Mouse (Mus musculus) myocyte (in vitro differentiated cells): ENCODE results near the gene Ptprb. TPM values are rescaled to one million over a fixed set of nuclear protein-coding genes. Genes with fewer than 3 reads are reported as not detected.
A peak's percentile ranks its signal among the peaks of the same experiment; 100 is the strongest.

Experiments used
- H3K27me3 ChIP-seq: one replicate; pipeline ENCODE4 v1.6.1; 2011; ENCODE audit not compliant: control insufficient read depth, insufficient read depth, insufficient read length
- H3K36me3 ChIP-seq: one replicate; pipeline ENCODE4 v1.6.1; 2011; ENCODE audit not compliant: control insufficient read depth, insufficient read depth
- H3K4me2 ChIP-seq: one replicate; pipeline ENCODE4 v1.6.1; 2011; ENCODE audit warnings: low read depth, control low read depth
- H3K4me3 ChIP-seq: one replicate; pipeline ENCODE4 v1.5.1; 2011; ENCODE audit warnings: mild to moderate bottlenecking, control low read depth, moderate library complexity
- H3K79me2 ChIP-seq: one replicate; pipeline ENCODE4 v1.6.1; 2011; ENCODE audit not compliant: control insufficient read depth, insufficient read depth
- H3ac ChIP-seq: one replicate; pipeline ENCODE4 v1.6.1; 2011; ENCODE audit not compliant: control insufficient read depth, insufficient read length
- CEBPB ChIP-seq: IDR thresholded peaks from 2 replicates; pipeline ENCODE4 v1.6.1; 2011; ENCODE audit warnings: mild to moderate bottlenecking, moderate library complexity; ENCODE audit not compliant: poor library complexity, insufficient read depth, severe bottlenecking
- E2F4 ChIP-seq: IDR thresholded peaks from one replicate; pipeline ENCODE4 v1.6.1; 2011; ENCODE audit warnings: mild to moderate bottlenecking, control low read depth, moderate library complexity; ENCODE audit not compliant: insufficient read depth
- MAX ChIP-seq: IDR thresholded peaks from one replicate; pipeline ENCODE4 v1.6.1; 2011; ENCODE audit warnings: low read depth, mild to moderate bottlenecking, control low read depth
- MYOD1 ChIP-seq, 3 experiments: IDR thresholded peaks; one replicate each; pipeline ENCODE4 v1.6.1; 2011; ENCODE audit warnings: control low read depth in 2 of 3, low read depth in 2 of 3, mild to moderate bottlenecking in 2 of 3, moderate library complexity in 1 of 3; ENCODE audit not compliant: insufficient read length in 2 of 3, control insufficient read depth in 1 of 3
- MYOG ChIP-seq, 3 experiments: IDR thresholded peaks; one replicate each; pipeline ENCODE4 v1.6.1; 2011; ENCODE audit warnings: control low read depth in 2 of 3, low read depth in 2 of 3, mild to moderate bottlenecking in 2 of 3; ENCODE audit not compliant: insufficient read length in 2 of 3, control insufficient read depth in 1 of 3, insufficient read depth in 1 of 3
- POLR2A ChIP-seq: IDR thresholded peaks from one replicate; pipeline ENCODE4 v1.6.1; 2011; ENCODE audit warnings: low read depth, mild to moderate bottlenecking, control low read depth, moderate library complexity; ENCODE audit not compliant: insufficient read length
- POLR2AphosphoS2 ChIP-seq: IDR thresholded peaks from one replicate; pipeline ENCODE4 v1.6.1; 2011; ENCODE audit warnings: low read depth, control low read depth; ENCODE audit not compliant: insufficient read length
- REST ChIP-seq: IDR thresholded peaks from one replicate; pipeline ENCODE4 v1.6.1; 2011; ENCODE audit warnings: mild to moderate bottlenecking, control low read depth, moderate library complexity; ENCODE audit not compliant: insufficient read depth, insufficient read length
- SRF ChIP-seq: IDR thresholded peaks from one replicate; pipeline ENCODE4 v1.6.1; 2011; ENCODE audit warnings: low read depth; ENCODE audit not compliant: control insufficient read depth, insufficient read length
- TCF12 ChIP-seq: IDR thresholded peaks from one replicate; pipeline ENCODE4 v1.6.1; 2011; ENCODE audit warnings: mild to moderate bottlenecking, control low read depth; ENCODE audit not compliant: poor library complexity, insufficient read depth, severe bottlenecking
- TCF3 ChIP-seq: IDR thresholded peaks from one replicate; pipeline ENCODE4 v1.6.1; 2011; ENCODE audit warnings: low read depth, control low read depth; ENCODE audit not compliant: insufficient read length
- USF1 ChIP-seq: IDR thresholded peaks from one replicate; pipeline ENCODE4 v1.6.1; 2011; ENCODE audit warnings: low read depth, mild to moderate bottlenecking, control low read depth, moderate library complexity
- polyA plus RNA-seq: library from polyadenylated mRNA; unstranded; fragments of >200 nt; fragmentation: generic; extraction: Trizol; gene quantifications from one replicate; pipeline ENCODE4 v1.2.1, GENCODE M21; 2012; ENCODE audit warnings: missing spikeins

Gene Ptprb
- polyA plus RNA-seq, 1 experiment: 0.01 TPM

DNA sequence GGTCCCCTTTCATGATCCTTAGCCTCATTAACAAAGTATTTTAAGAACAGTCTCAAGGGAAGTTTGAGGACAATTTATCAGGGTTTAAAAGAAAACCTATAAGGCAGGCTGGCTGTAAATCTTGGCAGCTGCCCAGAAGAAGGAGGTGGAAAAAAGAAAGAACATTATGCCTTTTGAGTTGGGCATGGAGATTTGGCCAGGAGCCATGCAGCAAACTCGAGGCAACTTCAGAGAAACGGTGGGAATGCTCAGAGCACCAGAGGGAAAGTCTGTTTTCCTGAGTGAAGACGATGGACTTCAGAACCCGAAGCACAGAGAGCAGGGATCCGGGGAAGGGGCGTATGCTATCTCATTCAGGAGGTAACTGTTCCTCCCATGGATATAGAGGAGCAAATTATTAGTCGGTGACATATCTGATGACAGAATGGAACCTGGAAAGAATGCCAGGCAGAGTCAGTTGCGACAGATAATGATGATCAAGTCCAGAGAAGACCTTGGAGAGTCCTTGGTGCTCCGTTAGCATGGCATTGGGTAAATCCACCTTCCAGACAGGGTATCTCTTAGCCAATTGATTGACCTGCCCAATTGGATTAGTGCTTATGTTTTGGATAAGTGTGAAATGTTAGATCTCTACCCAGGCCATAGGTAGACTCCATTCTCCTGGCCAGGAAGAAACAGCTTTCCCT lies 118.6 kb downstream of the Ptprb start:
- no peak overlapping the region for H3ac ChIP-seq
- H3K27me3 ChIP-seq: no peaks in the 10 kb centered on the region
- no peaks in the 10 kb centered on the region for H3K36me3 ChIP-seq
- TF ChIP-seq POLR2AphosphoS2: no peak
- TF ChIP-seq MAX: no peak
- no peak for TF ChIP-seq E2F4
- no peak for TF ChIP-seq POLR2A
- no peak for TF ChIP-seq MYOG (IDR thresholded peaks at IDR 0.05; ENCODE audit: control insufficient read depth in 1 of 3, insufficient read depth in 1 of 3, insufficient read length in 2 of 3, low read depth in 2 of 3)
- no peak for TF ChIP-seq REST
- TF ChIP-seq CEBPB: no peak
- TF ChIP-seq TCF12: no peak
- no peak for TF ChIP-seq MYOD1 (IDR thresholded peaks at IDR 0.05; ENCODE audit: control insufficient read depth in 1 of 3, insufficient read length in 2 of 3, low read depth in 2 of 3)
- TF ChIP-seq USF1: no peak
- no peak for TF ChIP-seq SRF
- TF ChIP-seq TCF3: no peak
- no peak overlapping the region for H3K4me3 ChIP-seq
- H3K4me2 ChIP-seq: peak overlapping the region; percentile 70
- no peaks in the 10 kb centered on the region for H3K79me2 ChIP-seq

DNA sequence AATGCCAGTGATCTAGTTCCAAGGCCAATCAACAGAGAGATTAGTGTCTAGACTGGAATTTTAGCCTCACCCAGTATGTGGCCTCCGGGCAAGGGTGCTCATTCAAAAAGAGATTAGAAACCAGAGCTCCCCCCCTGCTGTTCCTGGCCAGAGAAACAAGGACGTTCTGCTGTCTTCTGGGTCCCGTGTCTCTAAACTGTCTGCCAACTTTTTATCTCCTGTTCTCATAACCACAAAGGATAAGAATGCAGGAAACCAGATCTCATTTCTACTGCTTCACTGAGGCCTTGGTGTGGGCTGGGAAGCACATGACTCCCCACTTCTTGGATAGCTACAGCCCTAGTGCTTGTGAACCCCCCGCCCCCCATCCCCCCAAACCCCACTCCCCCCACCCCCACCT lies 119.3 kb downstream of the Ptprb start:
- Histone ChIP-seq H3K4me3 (no peak overlapping the region), H3ac (no peak overlapping the region), H3K36me3 (no peaks in the 10 kb centered on the region), H3K79me2 (no peaks in the 10 kb centered on the region), H3K4me2 (peak overlapping the region; percentile 70), H3K27me3 (no peaks in the 10 kb centered on the region)
- TF ChIP-seq MYOD1 (IDR thresholded peaks at IDR 0.05; ENCODE audit: control insufficient read depth in 1 of 3, insufficient read length in 2 of 3, low read depth in 2 of 3): no peak
- no peak for TF ChIP-seq POLR2A
- TF ChIP-seq MYOG (IDR thresholded peaks at IDR 0.05; ENCODE audit: control insufficient read depth in 1 of 3, insufficient read depth in 1 of 3, insufficient read length in 2 of 3, low read depth in 2 of 3): no peak
- no peak for TF ChIP-seq USF1
- TF ChIP-seq TCF12: no peak
- no peak for TF ChIP-seq TCF3
- TF ChIP-seq POLR2AphosphoS2: no peak

GRCm38 (mm10) chr10:116396279-116396678 lies 121.0 kb downstream of the Ptprb start:
- Histone ChIP-seq H3ac (no peak overlapping the region), H3K4me2 (no peak overlapping the region), H3K27me3 (no peaks in the 10 kb centered on the region), H3K79me2 (no peaks in the 10 kb centered on the region), H3K36me3 (no peaks in the 10 kb centered on the region), H3K4me3 (no peak overlapping the region)
- TF ChIP-seq REST (no peak), POLR2AphosphoS2 (no peak), POLR2A (no peak)

DNA sequence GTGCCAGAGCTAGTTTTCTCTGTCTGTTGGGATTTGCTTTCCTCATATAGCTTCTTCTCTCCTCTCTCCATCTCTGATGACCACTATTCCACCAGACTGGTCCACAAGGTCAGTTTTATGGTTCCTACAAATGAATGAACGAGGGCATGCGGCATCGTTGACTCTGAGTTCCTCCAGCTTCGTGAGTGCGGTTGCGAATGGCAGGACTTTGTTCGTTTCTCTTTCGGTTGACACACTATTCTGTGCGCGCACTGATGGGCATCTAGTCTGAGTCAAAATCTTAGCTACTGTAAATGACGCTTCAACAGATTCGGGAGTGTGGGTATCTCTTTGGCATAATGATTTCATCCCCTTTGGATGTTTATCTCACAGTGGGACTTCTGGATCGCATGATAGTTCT lies 121.6 kb downstream of the Ptprb start:
- no peaks in the 10 kb centered on the region for H3K79me2 ChIP-seq
- no peaks in the 10 kb centered on the region for H3K27me3 ChIP-seq
- H3K36me3 ChIP-seq: no peaks in the 10 kb centered on the region
- no peak for TF ChIP-seq SRF
- TF ChIP-seq CEBPB: no peak
- TF ChIP-seq TCF12: no peak
- no peak for TF ChIP-seq POLR2AphosphoS2
- no peak for TF ChIP-seq TCF3
- no peak for TF ChIP-seq E2F4
- no peak for TF ChIP-seq MYOG (IDR thresholded peaks at IDR 0.05; ENCODE audit: control insufficient read depth in 1 of 3, insufficient read depth in 1 of 3, insufficient read length in 2 of 3, low read depth in 2 of 3)
- H3K4me3 ChIP-seq: no peak overlapping the region
- H3ac ChIP-seq: no peak overlapping the region
- H3K4me2 ChIP-seq: no peak overlapping the region

DNA sequence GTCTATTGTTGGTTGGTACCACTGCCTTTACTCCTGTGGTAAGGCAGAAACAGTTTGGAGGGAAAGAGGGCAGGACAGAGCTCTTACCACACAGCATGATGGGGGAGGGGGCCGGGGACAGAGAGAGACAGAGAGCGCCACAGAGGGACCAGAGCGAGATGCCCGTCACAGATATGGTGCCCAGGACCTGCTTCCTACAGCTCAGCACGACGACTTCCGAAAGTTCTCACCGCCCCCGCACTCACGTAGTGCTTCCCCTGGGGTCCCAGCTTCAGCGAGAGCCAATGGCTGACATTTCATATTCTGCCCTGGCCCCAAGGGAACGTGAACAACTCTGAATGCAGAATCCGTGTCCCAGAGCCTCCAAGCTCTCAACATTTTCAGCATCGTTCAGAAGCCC lies 122.2 kb downstream of the Ptprb start:
- Histone ChIP-seq H3K4me3 (no peak overlapping the region), H3K36me3 (no peaks in the 10 kb centered on the region), H3K79me2 (no peaks in the 10 kb centered on the region), H3ac (no peak overlapping the region), H3K27me3 (no peaks in the 10 kb centered on the region), H3K4me2 (no peak overlapping the region)
- TF ChIP-seq MYOG (IDR thresholded peaks at IDR 0.05; ENCODE audit: control insufficient read depth in 1 of 3, insufficient read depth in 1 of 3, insufficient read length in 2 of 3, low read depth in 2 of 3) (no peak), MYOD1 (IDR thresholded peaks at IDR 0.05; ENCODE audit: control insufficient read depth in 1 of 3, insufficient read length in 2 of 3, low read depth in 2 of 3) (no peak), POLR2A (no peak), TCF12 (no peak), REST (no peak), SRF (no peak), E2F4 (no peak), TCF3 (no peak), USF1 (no peak), POLR2AphosphoS2 (no peak), CEBPB (no peak), MAX (no peak)
